Mouse (Mus musculus) heart, adult 2 months (tissue): ENCODE data around the gene 1700020N01Rik. TPM values are rescaled to one million over a fixed set of nuclear protein-coding genes. Genes with fewer than 3 reads are reported as not detected.
A peak's percentile ranks its signal among the peaks of the same experiment; 100 is the strongest.

Experiments
- DNase-seq, 2 experiments: peaks; one replicate each; pipeline ENCODE4 v3.0.0; 2021
- H3K27ac ChIP-seq: fragments of 200-600 bp; 2 replicates; pipeline ENCODE4 v1.8.1; 2022
- H3K27me3 ChIP-seq: fragments of 200-500 bp; 2 replicates; pipeline ENCODE4 v1.6.1; 2012; ENCODE audit warnings: mild to moderate bottlenecking, low read length, inconsistent platforms, mixed read lengths; ENCODE audit not compliant: control insufficient read depth, insufficient read depth
- H3K36me3 ChIP-seq: fragments of 200-500 bp; 2 replicates; pipeline ENCODE4 v1.6.1; 2012; ENCODE audit warnings: low read length, inconsistent platforms; ENCODE audit not compliant: control insufficient read depth, insufficient read depth
- H3K4me1 ChIP-seq: fragments of 200-500 bp; 2 replicates; pipeline ENCODE4 v1.6.1; 2011; ENCODE audit warnings: low read length; ENCODE audit not compliant: control insufficient read depth, insufficient read depth
- H3K4me3 ChIP-seq: fragments of 200-600 bp; 2 replicates; pipeline ENCODE4 v1.8.1; 2022
- H3K79me2 ChIP-seq: fragments of 200-500 bp; replicated peaks from 2 replicates; pipeline ENCODE4 v1.6.1; 2012; ENCODE audit warnings: mild to moderate bottlenecking, inconsistent platforms, low read length, moderate library complexity, mixed read lengths; ENCODE audit not compliant: control insufficient read depth, insufficient read depth
- H3K9ac ChIP-seq: fragments of 200-500 bp; 2 replicates; pipeline ENCODE4 v1.6.1; 2012; ENCODE audit warnings: low read depth, mild to moderate bottlenecking, control low read depth, inconsistent platforms, low read length, mixed read lengths
- CTCF ChIP-seq: fragments of 200-600 bp; IDR thresholded peaks from 2 replicates; pipeline ENCODE4 v1.8.1; 2022; ENCODE audit warnings: antibody characterized with exemption, mild to moderate bottlenecking, moderate library complexity
- EP300 ChIP-seq: fragments of 200-500 bp; IDR thresholded peaks from 2 replicates; pipeline ENCODE4 v1.6.1; 2011; ENCODE audit warnings: low read depth, low read length, control low read depth; ENCODE audit not compliant: insufficient read depth
- POLR2A ChIP-seq: fragments of 200-500 bp; IDR thresholded peaks from 2 replicates; pipeline ENCODE4 v1.6.1; 2011; ENCODE audit warnings: mild to moderate bottlenecking, low read depth, low read length, control low read depth; ENCODE audit not compliant: insufficient read depth
- WGBS: fragments of 180-500 bp; shearing (Covaris S2); methylation state at CpG from one replicate; pipeline ENCODE4 v1.1.7; 2018; 5-methylcytosine and 5-hydroxymethylcytosine counted together
- intact Hi-C: fragments of 180-260 bp; cut with DNase I; formaldehyde crosslinking; loops from one replicate; pipeline ENCODE4 v1.15.1; 2025
- polyA plus RNA-seq: library from polyadenylated mRNA; depleted of rRNA; stranded (reverse); fragments of >200 nt; gene quantifications from 2 replicates; pipeline ENCODE4 v1.2.3, GENCODE M21; 2012
- total RNA-seq, 2 experiments: library from RNA; stranded (reverse); gene quantifications; 2 replicates each; pipeline ENCODE4 v1.2.3; 2021

1700020N01Rik gene
- total and polyA plus RNA-seq, 3 experiments, result not detected

- Histone ChIP-seq H3K27me3 (no peaks in the 10 kb centered on the region; the same call in 1 of the 2 replicates), H3K4me1 (peaks cover 3% of the 10 kb centered on the region; the same call in 1 of the 2 replicates), H3K27ac (no peak overlapping the region; the same call in 1 of the 2 replicates), H3K36me3 (no peaks in the 10 kb centered on the region; the same call in 1 of the 2 replicates), H3K4me3 (no peak overlapping the region), H3K79me2 (no peaks in the 10 kb centered on the region), H3K9ac (no peak overlapping the region)
- WGBS, result 62% methylated on average over 5 of the region's 5 CpGs
- no peak for TF ChIP-seq CTCF
- no peak for TF ChIP-seq EP300
- no peak for TF ChIP-seq POLR2A
- no peak for DNase-seq
- intact Hi-C loops, result no loop called here
Measured at GRCm38 (mm10) chr10:21618745-21619508, 26.0 kb downstream of the 1700020N01Rik start.

- H3K9ac ChIP-seq, result no peak overlapping the region
- no peaks in the 10 kb centered on the region for H3K79me2 ChIP-seq
- no peak overlapping the region for H3K27ac ChIP-seq
- WGBS, result 84% methylated on average over 7 of the region's 7 CpGs
- TF ChIP-seq EP300 (no peak), POLR2A (no peak), CTCF (no peak)
- no peaks in the 10 kb centered on the region for H3K27me3 ChIP-seq
- peaks cover 2% of the 10 kb centered on the region; the same call in 1 of the 2 replicates for H3K36me3 ChIP-seq
- no peak for DNase-seq
- intact Hi-C loops, result no loop called here
- H3K4me3 ChIP-seq, result no peak overlapping the region
- H3K4me1 ChIP-seq, result peaks cover 3% of the 10 kb centered on the region; the same call in 1 of the 2 replicates
Measured at GRCm38 (mm10) chr10:21622065-21622464, 29.1 kb downstream of the 1700020N01Rik start.

GRCm38 (mm10) chr10:21628555-21628954 lies 35.6 kb downstream of the 1700020N01Rik start:
- TF ChIP-seq POLR2A, result no peak
- peak; percentile 36 for TF ChIP-seq CTCF
- peak; percentile 86; the same call in 1 of the 2 replicates for TF ChIP-seq EP300
- no peaks in the 10 kb centered on the region for H3K27me3 ChIP-seq
- WGBS, result 42% methylated on average over 5 of the region's 5 CpGs
- H3K4me1 ChIP-seq, result peaks cover 5% of the 10 kb centered on the region
- DNase-seq, result peak; percentile 83 to 88
- no peaks in the 10 kb centered on the region for H3K79me2 ChIP-seq
- intact Hi-C loops, result loop anchor here (2.0 kb wide), 2 partner anchors 40 to 364 kb away; no protein-coding TSS in a partner anchor
- H3K36me3 ChIP-seq, result peaks cover 5% of the 10 kb centered on the region
- H3K4me3 ChIP-seq, result no peak overlapping the region; the same call in 1 of the 2 replicates
- H3K27ac ChIP-seq, result peak overlapping the region; percentile 54
- no peak overlapping the region for H3K9ac ChIP-seq

- no peak for TF ChIP-seq EP300
- no peak for TF ChIP-seq CTCF
- TF ChIP-seq POLR2A, result no peak
- Histone ChIP-seq H3K27ac (peak overlapping the region; percentile 54), H3K4me3 (no peak overlapping the region), H3K79me2 (no peaks in the 10 kb centered on the region), H3K27me3 (no peaks in the 10 kb centered on the region), H3K4me1 (peaks cover 5% of the 10 kb centered on the region), H3K36me3 (peaks cover 5% of the 10 kb centered on the region), H3K9ac (no peak overlapping the region)
- intact Hi-C loops, result loop anchor here (2.0 kb wide), 2 partner anchors 40 to 364 kb away; no protein-coding TSS in a partner anchor
- 72% methylated on average over 10 of the region's 10 CpGs for WGBS
- no peak for DNase-seq
Measured at GRCm38 (mm10) chr10:21629031-21629740, 36.2 kb downstream of the 1700020N01Rik start.

GRCm38 (mm10) chr10:21631481-21631880 lies 38.5 kb downstream of the 1700020N01Rik start:
- H3K79me2 ChIP-seq, result no peaks in the 10 kb centered on the region
- H3K27me3 ChIP-seq, result no peaks in the 10 kb centered on the region
- peaks cover 13% of the 10 kb centered on the region for H3K4me1 ChIP-seq
- TF ChIP-seq EP300 (no peak), POLR2A (no peak), CTCF (no peak)
- peaks cover 5% of the 10 kb centered on the region for H3K36me3 ChIP-seq
- H3K4me3 ChIP-seq, result no peak overlapping the region
- intact Hi-C loops, result no loop called here
- no peak overlapping the region for H3K27ac ChIP-seq
- 76% methylated on average over 1 of the region's 1 CpGs for WGBS
- H3K9ac ChIP-seq, result no peak overlapping the region
- peak in 1 of 2 experiments; percentile 14 for DNase-seq
